Mouse (Mus musculus) cerebellum, adult 2 months (tissue): ENCODE measurements around the gene Smox.

Experiments
- CTCF ChIP-seq: fragments of 200-500 bp; IDR thresholded peaks from 2 replicates; pipeline ENCODE4 v1.5.1; 2011; ENCODE audit warnings: low read depth, mild to moderate bottlenecking, control low read depth, low read length, moderate library complexity, borderline replicate concordance; ENCODE audit not compliant: insufficient read depth
- POLR2A ChIP-seq: fragments of 200-500 bp; IDR thresholded peaks from 2 replicates; pipeline ENCODE4 v1.6.1; 2011; ENCODE audit warnings: low read length, control low read depth, borderline replicate concordance; ENCODE audit not compliant: insufficient read depth

GRCm38 (mm10) chr2:131493446-131493845, 2.1 kb downstream of the Smox start:
- TF ChIP-seq POLR2A, result no peak
- TF ChIP-seq CTCF, result no peak
